Mouse (Mus musculus) testis, adult 2 months (tissue): ENCODE results near the gene Ift46.

Source experiments
- CTCF ChIP-seq: fragments of 200-500 bp; IDR thresholded peaks from 2 replicates; pipeline ENCODE4 v1.5.1; 2012; ENCODE audit warnings: low read depth, mild to moderate bottlenecking, inconsistent platforms, low read length, moderate library complexity; ENCODE audit not compliant: control insufficient read depth, insufficient read depth, insufficient replicate concordance
- POLR2A ChIP-seq: fragments of 200-500 bp; IDR thresholded peaks from 2 replicates; pipeline ENCODE4 v1.6.1; 2012; ENCODE audit warnings: low read depth, mild to moderate bottlenecking, inconsistent platforms, low read length, moderate library complexity; ENCODE audit not compliant: control insufficient read depth

DNA sequence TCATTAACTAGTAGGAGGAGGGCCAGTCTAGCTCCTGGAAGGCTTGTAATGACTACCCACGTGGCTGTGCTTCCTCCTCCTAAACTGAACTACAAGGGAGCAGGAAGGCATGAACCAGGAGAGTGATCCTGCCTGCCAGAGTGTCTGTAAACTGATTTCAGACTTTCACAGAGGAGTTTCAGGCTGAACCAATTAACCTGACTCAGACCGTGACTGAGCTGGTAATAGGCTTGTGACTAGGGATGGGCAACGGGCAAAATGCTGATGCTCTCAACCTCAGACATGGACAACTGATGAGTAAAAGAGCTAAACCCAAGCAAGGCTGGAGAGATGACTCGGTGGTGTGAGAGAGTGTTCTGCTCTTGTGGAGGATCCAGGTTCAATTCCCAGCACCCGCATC, 40.3 kb upstream of the Ift46 start:
- no peak for TF ChIP-seq CTCF
- TF ChIP-seq POLR2A, result no peak
